Mouse (Mus musculus): ENCODE measurements around the gene Tbpl2.

Tbpl2 gene

GRCm38 (mm10) chr2:24096495-24096894, at the start of gene Tbpl2:
Gene Tbpl2 (minus strand): TSS chr2:24096595.
- no peak for DNase-seq (ENCODE audit: low spot score)

- DNase-seq (ENCODE audit: low spot score), result no peak
Observed at GRCm38 (mm10) chr2:24134373-24134772, 38.0 kb upstream of the Tbpl2 start.

GRCm38 (mm10) chr2:24109085-24109484, 12.7 kb upstream of the Tbpl2 start:
- DNase-seq (ENCODE audit: low spot score), result no peak

GRCm38 (mm10) chr2:24103619-24104289, 7.4 kb upstream of the Tbpl2 start:
- no peak for DNase-seq (ENCODE audit: low spot score)

- no peak for DNase-seq (ENCODE audit: low spot score)
Observed at GRCm38 (mm10) chr2:24090921-24091320, 5.5 kb downstream of the Tbpl2 start.

- no peak for DNase-seq (ENCODE audit: low spot score)
Observed at GRCm38 (mm10) chr2:24050459-24050858, 45.9 kb downstream of the Tbpl2 start.

- DNase-seq (ENCODE audit: low spot score), result no peak
Observed at GRCm38 (mm10) chr2:24049344-24049990, 46.9 kb downstream of the Tbpl2 start, which contains the start of gene Hnmt. Gene Hnmt (minus strand): TSS chr2:24049394.

- peak; percentile 47 for DNase-seq (ENCODE audit: low spot score)
Observed at GRCm38 (mm10) chr2:24048480-24049097, 47.8 kb downstream of the Tbpl2 start.

GRCm38 (mm10) chr2:24047551-24048479, 48.6 kb downstream of the Tbpl2 start:
- DNase-seq (ENCODE audit: low spot score), result no peak

GRCm38 (mm10) chr2:24042901-24043300, 53.5 kb downstream of the Tbpl2 start:
- DNase-seq (ENCODE audit: low spot score), result no peak

- no peak for DNase-seq (ENCODE audit: low spot score)
Observed at GRCm38 (mm10) chr2:24040531-24040930, 55.9 kb downstream of the Tbpl2 start.
